Mouse (Mus musculus) MEL (cell line): ENCODE measurements around the gene Myh9. TPM values are rescaled to one million over a fixed set of nuclear protein-coding genes. Genes with fewer than 3 reads are reported as not detected.

Source experiments
- DNase-seq: peaks from one replicate; pipeline ENCODE4 v3.0.0; 2011; ENCODE audit warnings: low read depth, low spot score
- H3K27ac ChIP-seq: 2 replicates; pipeline ENCODE4 v1.5.1; 2012; ENCODE audit warnings: low read depth, mild to moderate bottlenecking, control low read depth, low read length, moderate library complexity; ENCODE audit not compliant: control insufficient read depth
- H3K27me3 ChIP-seq, 2 experiments: fragments of 150-350 bp in 1 of 2; sonication (generic) in 1 of 2; 2 replicates each; pipeline ENCODE4 v1.6.1; 2012; ENCODE audit warnings: low read length in 2 of 2, mild to moderate bottlenecking in 2 of 2, improper control_type of control experiment in 1 of 2, moderate library complexity in 1 of 2; ENCODE audit not compliant: insufficient read depth in 2 of 2, control insufficient read depth in 1 of 2
- H3K36me3 ChIP-seq, 2 experiments: 2 replicates each; pipeline ENCODE4 v1.6.1; 2012 to 2014; ENCODE audit warnings: low read length in 2 of 2, improper control_type of control experiment in 1 of 2, inconsistent platforms in 1 of 2, mild to moderate bottlenecking in 1 of 2; ENCODE audit not compliant: insufficient read depth in 2 of 2, control insufficient read depth in 1 of 2
- H3K4me1 ChIP-seq, 2 experiments: fragments of 150-350 bp in 1 of 2; sonication (generic) in 1 of 2; 2 replicates each; pipeline ENCODE4 v1.6.1; 2012; ENCODE audit warnings: low read length in 2 of 2, improper control_type of control experiment in 1 of 2, mild to moderate bottlenecking in 1 of 2; ENCODE audit not compliant: insufficient read depth in 2 of 2, control insufficient read depth in 1 of 2
- H3K4me3 ChIP-seq, 2 experiments: fragments of 150-350 bp in 1 of 2; sonication (generic) in 1 of 2; 2 replicates each; pipeline ENCODE4 v1.5.1; 2012; ENCODE audit warnings: low read depth in 2 of 2, low read length in 2 of 2, mild to moderate bottlenecking in 2 of 2, moderate library complexity in 2 of 2, control low read depth in 1 of 2, improper control_type of control experiment in 1 of 2; ENCODE audit not compliant: control insufficient read depth in 1 of 2, insufficient read depth in 1 of 2
- H3K79me2 ChIP-seq: 2 replicates; pipeline ENCODE4 v1.6.1; 2012; ENCODE audit warnings: mild to moderate bottlenecking, low read length, moderate library complexity; ENCODE audit not compliant: control insufficient read depth, poor library complexity, insufficient read depth
- H3K9ac ChIP-seq: 2 replicates; pipeline ENCODE4 v1.6.1; 2012; ENCODE audit warnings: low read depth, mild to moderate bottlenecking, control low read depth, low read length, moderate library complexity; ENCODE audit not compliant: control insufficient read depth, poor library complexity, severe bottlenecking
- H3K9me3 ChIP-seq: fragments of 150-350 bp; sonication (generic); replicated peaks from 2 replicates; pipeline ENCODE4 v1.6.1; 2012; ENCODE audit warnings: mild to moderate bottlenecking, low read length, improper control_type of control experiment, moderate library complexity; ENCODE audit not compliant: insufficient read depth
- CTCF ChIP-seq, 3 experiments: IDR thresholded peaks in 2 of 3; conservative IDR thresholded peaks in 1 of 3; 2 replicates each; pipeline ENCODE4 v1.5.1; 2011 to 2012; ENCODE audit warnings: low read length in 3 of 3, low read depth in 2 of 3, mild to moderate bottlenecking in 2 of 3, improper control_type of control experiment in 1 of 3, inconsistent platforms in 1 of 3, mixed read lengths in 1 of 3, moderate library complexity in 1 of 3; ENCODE audit not compliant: control insufficient read depth in 1 of 3, insufficient read depth in 1 of 3, poor library complexity in 1 of 3, severe bottlenecking in 1 of 3
- MAFK ChIP-seq: IDR thresholded peaks from 2 replicates; pipeline ENCODE4 v1.6.1; 2011; ENCODE audit warnings: low read depth, mild to moderate bottlenecking, low read length, improper control_type of control experiment, borderline replicate concordance
- MAX ChIP-seq: IDR thresholded peaks from 2 replicates; pipeline ENCODE4 v1.6.1; 2011; ENCODE audit warnings: low read length, improper control_type of control experiment
- MYB ChIP-seq: IDR thresholded peaks from 2 replicates; pipeline ENCODE4 v1.6.1; 2011; ENCODE audit warnings: mild to moderate bottlenecking, low read depth, low read length, improper control_type of control experiment
- MYC ChIP-seq: IDR thresholded peaks from 2 replicates; pipeline ENCODE4 v1.6.1; 2011; ENCODE audit warnings: low read depth, mild to moderate bottlenecking, low read length, improper control_type of control experiment, moderate library complexity
- NELFE ChIP-seq: IDR thresholded peaks from 2 replicates; pipeline ENCODE4 v1.6.1; 2011; ENCODE audit warnings: low read depth, low read length, improper control_type of control experiment
- POLR2A ChIP-seq, 2 experiments: IDR thresholded peaks; 2 replicates each; pipeline ENCODE4 v1.6.1; 2011 to 2012; ENCODE audit warnings: low read length in 2 of 2, mild to moderate bottlenecking in 2 of 2, control low read depth in 1 of 2, improper control_type of control experiment in 1 of 2, low read depth in 1 of 2, moderate library complexity in 1 of 2; ENCODE audit not compliant: control insufficient read depth in 1 of 2, insufficient read depth in 1 of 2, poor library complexity in 1 of 2
- POLR2AphosphoS2 ChIP-seq: IDR thresholded peaks from 2 replicates; pipeline ENCODE4 v1.6.1; 2011; ENCODE audit warnings: low read length, improper control_type of control experiment
- POLR2AphosphoS5 ChIP-seq: IDR thresholded peaks from 2 replicates; pipeline ENCODE4 v1.6.1; 2012; ENCODE audit warnings: low read depth, borderline replicate concordance, mild to moderate bottlenecking, inconsistent platforms, low read length, moderate library complexity, mixed read lengths
- RAD21 ChIP-seq: IDR thresholded peaks from 2 replicates; pipeline ENCODE4 v1.6.1; 2011; ENCODE audit warnings: mild to moderate bottlenecking, low read depth, low read length, improper control_type of control experiment
- RCOR1 ChIP-seq: IDR thresholded peaks from 2 replicates; pipeline ENCODE4 v1.6.1; 2012; ENCODE audit warnings: low read depth, mild to moderate bottlenecking, inconsistent platforms, low read length, improper control_type of control experiment
- SMC3 ChIP-seq: IDR thresholded peaks from 2 replicates; pipeline ENCODE4 v1.6.1; 2011; ENCODE audit warnings: low read depth, low read length, improper control_type of control experiment
- TCF12 ChIP-seq: IDR thresholded peaks from 2 replicates; pipeline ENCODE4 v1.6.1; 2014; ENCODE audit warnings: low read depth, mild to moderate bottlenecking, inconsistent platforms, low read length, improper control_type of control experiment, moderate library complexity
- UBTF ChIP-seq: IDR thresholded peaks from 2 replicates; pipeline ENCODE4 v1.6.1; 2012; ENCODE audit warnings: low read depth, mild to moderate bottlenecking, inconsistent platforms, low read length, improper control_type of control experiment, moderate library complexity, borderline replicate concordance; ENCODE audit not compliant: insufficient read depth
- USF2 ChIP-seq, 2 experiments: IDR thresholded peaks; 2 replicates each; pipeline ENCODE4 v1.6.1; 2011 to 2012; ENCODE audit warnings: improper control_type of control experiment in 2 of 2, low read length in 2 of 2, borderline replicate concordance in 1 of 2, inconsistent platforms in 1 of 2, low read depth in 1 of 2, mild to moderate bottlenecking in 1 of 2; ENCODE audit not compliant: insufficient read depth in 1 of 2
- ZC3H11A ChIP-seq: IDR thresholded peaks from 2 replicates; pipeline ENCODE4 v1.6.1; 2012; ENCODE audit warnings: low read depth, mild to moderate bottlenecking, inconsistent platforms, low read length, improper control_type of control experiment
- ZKSCAN1 ChIP-seq: IDR thresholded peaks from 2 replicates; pipeline ENCODE4 v1.6.1; 2012; ENCODE audit warnings: low read depth, mild to moderate bottlenecking, inconsistent platforms, low read length, improper control_type of control experiment, moderate library complexity
- ZMIZ1 ChIP-seq: IDR thresholded peaks from 2 replicates; pipeline ENCODE4 v1.6.1; 2012; ENCODE audit warnings: low read depth, mild to moderate bottlenecking, inconsistent platforms, low read length, improper control_type of control experiment, moderate library complexity
- polyA plus RNA-seq, 2 experiments: library from polyadenylated mRNA; stranded (reverse) in 1 of 2; unstranded in 1 of 2; fragments of >175 nt in 1 of 2; fragments of >200 nt in 1 of 2; gene quantifications; 2 replicates each; pipeline versions ENCODE4 v1.2.1 to v1.2.4; 2012; ENCODE audit warnings: low replicate concordance in 2 of 2, low read depth in 1 of 2; ENCODE audit not compliant: insufficient read length in 2 of 2, insufficient read depth in 1 of 2, missing spikeins in 1 of 2
- total RNA-seq: library from RNA; depleted of rRNA; stranded (reverse); fragments of 300-350 nt; gene quantifications from 2 replicates; pipeline ENCODE4 v1.2.3, GENCODE M21; 2012

The Myh9 gene
- total and polyA plus RNA-seq, 3 experiments = 59.3 to 176 (median 158) TPM

DNA sequence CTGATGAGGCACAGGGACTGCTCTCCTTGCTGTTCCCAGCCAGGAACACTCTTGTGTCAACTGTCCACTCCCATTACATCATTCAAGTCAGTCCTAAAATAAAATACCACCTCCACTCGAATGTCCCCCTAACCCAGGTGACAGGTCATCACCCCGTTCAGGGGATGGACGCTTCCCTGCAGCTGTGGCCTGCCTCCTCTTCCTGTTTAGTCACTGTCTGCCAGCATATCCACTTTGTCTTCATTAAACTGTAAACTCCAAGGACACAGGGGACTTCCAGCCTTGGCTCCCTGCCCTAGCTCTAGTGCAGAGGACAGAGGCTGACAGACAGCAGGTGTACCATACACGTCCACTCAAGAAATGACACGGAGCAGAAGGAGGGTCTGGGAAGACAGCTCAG lies 14.6 kb upstream of the Myh9 start:
- no peak overlapping the region for H3K27ac ChIP-seq
- no peak overlapping the region for H3K9ac ChIP-seq
- H3K36me3 ChIP-seq = no peaks in the 10 kb centered on the region
- TF ChIP-seq TCF12 (no peak), ZMIZ1 (no peak), MAX (no peak), MAFK (no peak)
- no peak overlapping the region for H3K4me3 ChIP-seq
- H3K79me2 ChIP-seq = no peaks in the 10 kb centered on the region
- no peaks in the 10 kb centered on the region for H3K27me3 ChIP-seq
- H3K4me1 ChIP-seq = no peaks in the 10 kb centered on the region
- no peak for DNase-seq
- H3K9me3 ChIP-seq = no peaks in the 10 kb centered on the region

DNA sequence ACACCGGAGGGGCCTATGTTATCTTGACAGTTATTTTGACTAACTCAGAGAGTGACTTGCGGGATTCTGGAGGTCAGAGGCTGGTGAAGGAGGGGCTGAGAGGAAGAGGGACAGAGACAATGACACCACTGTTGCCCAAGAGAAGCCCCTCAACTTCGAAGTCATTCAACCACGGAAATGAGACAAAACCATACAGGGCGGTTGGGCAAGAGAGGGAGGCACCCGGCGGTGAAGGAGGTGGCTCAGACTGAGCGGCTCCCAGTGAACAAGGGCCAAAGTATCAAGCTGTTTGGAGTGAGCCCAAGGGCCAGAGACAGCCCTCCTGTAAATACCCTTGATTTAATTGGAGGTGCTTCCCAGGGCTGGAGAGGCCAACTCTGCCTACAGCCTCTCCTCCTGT lies 13.3 kb upstream of the Myh9 start:
- no peaks in the 10 kb centered on the region for H3K9me3 ChIP-seq
- no peak overlapping the region for H3K9ac ChIP-seq
- no peaks in the 10 kb centered on the region for H3K4me1 ChIP-seq
- H3K36me3 ChIP-seq = no peaks in the 10 kb centered on the region
- H3K4me3 ChIP-seq = no peak overlapping the region
- no peak for TF ChIP-seq SMC3
- no peak for TF ChIP-seq POLR2A (IDR thresholded peaks at IDR 0.05; ENCODE audit: control insufficient read depth in 1 of 2, insufficient read depth in 1 of 2, low read depth in 1 of 2, low read length in 2 of 2, poor library complexity in 1 of 2)
- TF ChIP-seq UBTF = no peak
- no peak for TF ChIP-seq RAD21
- no peak for TF ChIP-seq NELFE
- no peak for TF ChIP-seq CTCF (IDR thresholded peaks at IDR 0.05 in 2 of 3, conservative IDR thresholded peaks at IDR 0.05 in 1 of 3; ENCODE audit: control insufficient read depth in 1 of 3, insufficient read depth in 1 of 3, low read depth in 2 of 3, low read length in 3 of 3, poor library complexity in 1 of 3, severe bottlenecking in 1 of 3)
- TF ChIP-seq POLR2AphosphoS2 = no peak
- TF ChIP-seq USF2 (IDR thresholded peaks at IDR 0.05; ENCODE audit: borderline replicate concordance in 1 of 2, insufficient read depth in 1 of 2, low read depth in 1 of 2, low read length in 2 of 2) = no peak
- TF ChIP-seq RCOR1 = no peak
- TF ChIP-seq POLR2AphosphoS5 = no peak
- TF ChIP-seq, all 39 proteins: peak for 0
- no peak for DNase-seq
- Histone ChIP-seq H3K27ac (no peak overlapping the region), H3K27me3 (no peaks in the 10 kb centered on the region), H3K79me2 (no peaks in the 10 kb centered on the region)

DNA sequence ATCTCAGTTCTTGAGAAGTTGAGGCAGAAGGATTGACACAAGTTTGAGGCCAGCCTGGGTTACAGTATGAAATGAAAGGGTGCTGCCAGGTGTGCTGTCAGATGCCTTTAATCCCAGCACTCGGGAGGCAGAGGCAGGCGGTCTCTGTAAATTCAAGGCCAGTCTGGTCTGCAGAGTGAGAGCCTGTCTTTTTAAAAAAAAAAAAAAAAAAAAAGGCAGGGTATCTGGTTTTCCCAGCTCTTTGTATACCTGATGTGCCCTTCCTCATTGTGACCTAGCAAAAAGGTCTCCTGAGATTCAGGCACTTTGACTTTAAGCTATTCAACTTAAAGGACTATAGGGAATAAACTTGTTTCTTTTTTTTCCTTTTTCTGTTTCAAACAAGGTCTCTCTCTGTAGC lies 10.0 kb upstream of the Myh9 start:
- DNase-seq = no peak
- Histone ChIP-seq H3K4me3 (no peak overlapping the region), H3K4me1 (no peaks in the 10 kb centered on the region; a peak in 1 of 4 replicates), H3K9ac (no peak overlapping the region), H3K36me3 (no peaks in the 10 kb centered on the region), H3K79me2 (no peaks in the 10 kb centered on the region), H3K9me3 (no peaks in the 10 kb centered on the region), H3K27ac (no peak overlapping the region), H3K27me3 (no peaks in the 10 kb centered on the region)
- no peak for TF ChIP-seq MYC
- TF ChIP-seq MYB = no peak
- no peak for TF ChIP-seq ZKSCAN1
- no peak for TF ChIP-seq ZC3H11A
